Mouse (Mus musculus): ENCODE results near the gene Agfg1. TPM values are rescaled to one million over a fixed set of nuclear protein-coding genes. Genes with fewer than 3 reads are reported as not detected.

Agfg1 gene
- polyA plus RNA-seq, 2 experiments, result 39.6 to 41.8 TPM

DNA sequence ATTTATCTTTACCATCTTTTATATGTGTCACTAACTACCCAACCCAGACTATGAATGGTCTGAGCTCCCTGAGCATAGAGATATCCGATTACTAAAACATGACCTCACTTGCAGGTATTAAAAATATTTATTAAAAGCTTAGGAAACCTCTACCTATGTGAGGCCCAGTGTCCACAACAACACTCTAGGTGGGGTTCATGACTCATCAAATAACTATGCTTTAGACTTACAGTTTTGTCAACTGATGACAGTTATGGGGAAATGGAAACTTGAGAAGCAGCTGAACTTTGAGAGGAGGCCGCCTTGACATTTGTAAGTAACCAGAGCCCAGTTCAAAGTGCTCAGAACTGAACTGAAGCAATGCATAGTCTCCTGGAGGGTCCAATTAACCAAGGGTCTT lies 44.1 kb upstream of the Agfg1 start:
- DNase-seq (ENCODE audit: low spot score) (no peak), ATAC-seq (ENCODE audit: low FRiP score, low read depth) (no peak)
- Histone ChIP-seq H3K4me3 (replicated peaks; ENCODE audit: low read length) (no peak overlapping the region), H3K9ac (ENCODE audit: low read depth, low read length, severe bottlenecking) (no peak overlapping the region), H3K4me1 (ENCODE audit: control insufficient read depth, insufficient read depth, low read length) (no peaks in the 10 kb centered on the region), H3K4me2 (replicated peaks; ENCODE audit: low read depth, low read length, severe bottlenecking) (no peak overlapping the region), H3K36me3 (ENCODE audit: control insufficient read depth, insufficient read depth, low read length) (no peaks in the 10 kb centered on the region), H3K27me3 (ENCODE audit: control insufficient read depth, insufficient read depth, low read length) (no peaks in the 10 kb centered on the region), H3K27ac (replicated peaks; ENCODE audit: low read depth, low read length) (no peak overlapping the region), H3K9me3 (ENCODE audit: control insufficient read depth, low read length) (no peaks in the 10 kb centered on the region)
- WGBS, result 73% methylated on average over 2 of the region's 2 CpGs
- TF ChIP-seq POLR2A (IDR thresholded peaks at IDR 0.05; ENCODE audit: borderline replicate concordance, extremely low read depth, insufficient read depth, insufficient read length), result no peak

DNA sequence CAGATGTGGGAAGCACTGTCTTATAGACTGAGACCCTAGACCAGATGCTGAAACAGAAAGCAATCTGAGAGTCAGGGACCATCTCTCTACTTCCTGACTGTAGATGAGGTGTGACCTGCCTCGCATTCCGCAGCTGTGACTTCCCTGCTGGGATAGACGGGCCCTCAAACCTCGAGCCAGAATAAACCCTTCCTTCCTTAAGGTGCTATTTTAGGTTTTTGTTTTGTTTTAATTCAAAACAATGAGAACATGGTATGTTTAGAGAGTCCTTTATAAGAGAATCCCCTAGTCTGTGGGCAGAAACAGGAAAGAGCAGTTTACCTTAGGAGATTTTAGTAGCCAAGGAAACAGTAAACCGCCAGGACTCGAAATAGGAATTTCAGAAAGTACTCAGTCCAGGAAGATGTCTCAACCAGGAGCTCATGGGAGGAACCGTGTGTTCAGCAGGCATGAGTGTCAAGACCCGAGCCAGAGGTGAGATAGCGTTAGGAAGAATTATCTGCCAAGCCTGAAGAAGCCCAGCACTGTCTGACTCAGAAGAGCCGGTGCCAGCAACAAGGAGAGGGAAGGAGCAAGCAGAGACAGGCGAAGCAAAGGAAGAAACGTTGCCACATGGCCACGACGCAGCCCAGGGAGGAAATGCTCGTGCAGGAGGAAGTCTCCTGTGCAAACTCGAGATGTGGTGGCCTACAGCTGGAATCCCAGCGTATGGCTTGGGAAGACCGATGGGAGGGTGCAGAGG lies 43.4 kb upstream of the Agfg1 start:
- ATAC-seq (ENCODE audit: low FRiP score, low read depth) (no peak), DNase-seq (ENCODE audit: low spot score) (no peak)
- Histone ChIP-seq H3K9me3 (ENCODE audit: control insufficient read depth, low read length) (no peaks in the 10 kb centered on the region), H3K4me1 (ENCODE audit: control insufficient read depth, insufficient read depth, low read length) (no peaks in the 10 kb centered on the region), H3K4me3 (replicated peaks; ENCODE audit: low read length) (no peak overlapping the region), H3K4me2 (replicated peaks; ENCODE audit: low read depth, low read length, severe bottlenecking) (no peak overlapping the region), H3K27me3 (ENCODE audit: control insufficient read depth, insufficient read depth, low read length) (no peaks in the 10 kb centered on the region), H3K36me3 (ENCODE audit: control insufficient read depth, insufficient read depth, low read length) (no peaks in the 10 kb centered on the region), H3K27ac (replicated peaks; ENCODE audit: low read depth, low read length) (no peak overlapping the region), H3K9ac (ENCODE audit: low read depth, low read length, severe bottlenecking) (no peak overlapping the region)
- WGBS, result 61% methylated on average over 18 of the region's 18 CpGs
- no peak for TF ChIP-seq POLR2A (IDR thresholded peaks at IDR 0.05; ENCODE audit: borderline replicate concordance, extremely low read depth, insufficient read depth, insufficient read length)

DNA sequence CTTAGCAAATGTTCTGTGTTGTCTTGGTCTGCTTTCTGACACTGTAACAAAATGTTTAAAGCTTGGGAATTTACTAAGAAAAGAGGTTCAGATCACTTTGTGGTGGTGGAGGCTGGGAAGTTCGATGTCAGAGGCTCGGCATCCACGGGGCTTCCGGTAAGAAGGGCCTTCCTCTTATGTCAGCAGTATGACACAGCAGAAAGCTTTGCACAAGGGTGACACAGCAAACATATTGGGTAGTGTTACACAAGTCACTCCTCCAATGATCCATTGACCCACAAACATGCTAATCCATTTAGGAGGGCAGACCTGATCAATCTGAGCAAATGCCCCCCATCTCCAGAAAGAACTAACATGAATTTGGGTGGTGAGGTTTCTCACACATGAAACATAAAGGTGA lies 42.2 kb upstream of the Agfg1 start:
- no peak overlapping the region for H3K4me2 ChIP-seq (replicated peaks; ENCODE audit: low read depth, low read length, severe bottlenecking)
- H3K27ac ChIP-seq (replicated peaks; ENCODE audit: low read depth, low read length), result no peak overlapping the region
- WGBS, result 88% methylated on average over 4 of the region's 4 CpGs
- H3K9me3 ChIP-seq (ENCODE audit: control insufficient read depth, low read length), result no peaks in the 10 kb centered on the region
- no peak for TF ChIP-seq POLR2A (IDR thresholded peaks at IDR 0.05; ENCODE audit: borderline replicate concordance, extremely low read depth, insufficient read depth, insufficient read length)
- H3K4me1 ChIP-seq (ENCODE audit: control insufficient read depth, insufficient read depth, low read length), result no peaks in the 10 kb centered on the region
- ATAC-seq (ENCODE audit: low FRiP score, low read depth), result no peak
- no peak overlapping the region for H3K9ac ChIP-seq (ENCODE audit: low read depth, low read length, severe bottlenecking)
- no peak for DNase-seq (ENCODE audit: low spot score)
- H3K27me3 ChIP-seq (ENCODE audit: control insufficient read depth, insufficient read depth, low read length), result no peaks in the 10 kb centered on the region
- no peak overlapping the region for H3K4me3 ChIP-seq (replicated peaks; ENCODE audit: low read length)
- H3K36me3 ChIP-seq (ENCODE audit: control insufficient read depth, insufficient read depth, low read length), result no peaks in the 10 kb centered on the region

DNA sequence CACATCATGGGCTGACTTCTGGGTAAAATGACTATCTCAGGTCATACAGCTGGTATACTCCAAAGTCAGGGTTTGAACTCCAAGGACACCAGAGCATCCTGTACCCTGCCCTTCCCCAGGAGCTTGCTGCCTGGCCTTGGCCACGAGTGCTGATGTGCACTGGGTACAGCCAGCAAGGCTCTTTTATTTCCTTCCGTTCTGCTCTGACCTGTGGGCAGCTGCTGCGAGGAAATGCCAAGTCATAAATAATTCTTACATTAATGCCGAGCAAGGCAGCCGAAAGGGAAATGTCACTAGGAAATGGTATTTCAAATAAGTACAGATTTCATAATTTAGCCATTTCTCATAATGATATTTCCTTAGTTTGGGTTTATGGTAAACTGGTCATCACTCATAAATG lies 41.0 kb upstream of the Agfg1 start:
- H3K4me2 ChIP-seq (replicated peaks; ENCODE audit: low read depth, low read length, severe bottlenecking), result no peak overlapping the region
- DNase-seq (ENCODE audit: low spot score) (no peak), ATAC-seq (ENCODE audit: low FRiP score, low read depth) (no peak)
- H3K4me1 ChIP-seq (ENCODE audit: control insufficient read depth, insufficient read depth, low read length), result no peaks in the 10 kb centered on the region
- no peaks in the 10 kb centered on the region for H3K9me3 ChIP-seq (ENCODE audit: control insufficient read depth, low read length)
- TF ChIP-seq POLR2A (IDR thresholded peaks at IDR 0.05; ENCODE audit: borderline replicate concordance, extremely low read depth, insufficient read depth, insufficient read length), result no peak
- no peak overlapping the region for H3K4me3 ChIP-seq (replicated peaks; ENCODE audit: low read length)
- H3K27me3 ChIP-seq (ENCODE audit: control insufficient read depth, insufficient read depth, low read length), result no peaks in the 10 kb centered on the region
- H3K27ac ChIP-seq (replicated peaks; ENCODE audit: low read depth, low read length), result no peak overlapping the region
- no peak overlapping the region for H3K9ac ChIP-seq (ENCODE audit: low read depth, low read length, severe bottlenecking)
- 32% methylated on average over 5 of the region's 5 CpGs for WGBS
- H3K36me3 ChIP-seq (ENCODE audit: control insufficient read depth, insufficient read depth, low read length), result no peaks in the 10 kb centered on the region

DNA sequence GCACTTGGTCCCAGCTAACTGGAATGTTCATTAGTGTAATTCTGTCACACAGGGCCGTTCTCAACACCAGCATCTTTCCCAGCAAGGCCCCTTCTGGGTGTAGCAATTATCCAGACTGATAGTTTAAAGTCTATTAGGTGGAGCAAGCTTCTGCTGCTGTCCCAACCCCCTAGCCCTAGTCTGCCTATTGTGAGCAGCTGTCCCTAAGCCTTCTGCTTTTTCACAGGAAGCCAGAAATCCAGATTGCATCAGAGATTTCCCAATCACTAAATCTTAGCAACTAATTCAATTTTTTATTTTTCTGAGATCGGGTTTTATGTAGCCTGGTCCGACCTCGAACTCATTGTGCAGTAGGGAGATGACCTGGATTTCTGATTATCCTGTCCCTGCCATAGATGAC lies 40.4 kb upstream of the Agfg1 start:
- Histone ChIP-seq H3K4me1 (ENCODE audit: control insufficient read depth, insufficient read depth, low read length) (no peaks in the 10 kb centered on the region), H3K4me2 (replicated peaks; ENCODE audit: low read depth, low read length, severe bottlenecking) (no peak overlapping the region), H3K9me3 (ENCODE audit: control insufficient read depth, low read length) (no peaks in the 10 kb centered on the region), H3K9ac (ENCODE audit: low read depth, low read length, severe bottlenecking) (no peak overlapping the region), H3K36me3 (ENCODE audit: control insufficient read depth, insufficient read depth, low read length) (no peaks in the 10 kb centered on the region), H3K27ac (replicated peaks; ENCODE audit: low read depth, low read length) (no peak overlapping the region), H3K4me3 (replicated peaks; ENCODE audit: low read length) (no peak overlapping the region), H3K27me3 (ENCODE audit: control insufficient read depth, insufficient read depth, low read length) (no peaks in the 10 kb centered on the region)
- WGBS, result 74% methylated on average over 4 of the region's 4 CpGs
- DNase-seq (ENCODE audit: low spot score), result no peak
- TF ChIP-seq POLR2A (IDR thresholded peaks at IDR 0.05; ENCODE audit: borderline replicate concordance, extremely low read depth, insufficient read depth, insufficient read length), result no peak
- ATAC-seq (ENCODE audit: low FRiP score, low read depth), result no peak

All from limb, embryonic 14.5 days (tissue).